Mouse (Mus musculus): ENCODE results near the gene Acacb. TPM values are rescaled to one million over a fixed set of nuclear protein-coding genes. Genes with fewer than 3 reads are reported as not detected.
A peak's percentile ranks its signal among the peaks of the same experiment; 100 is the strongest.

The Acacb gene
- polyA plus RNA-seq, 1 experiment from 2014 or later: 1.6 TPM

GRCm38 (mm10) chr5:114147043-114147972 lies 973 bp downstream of the Acacb start:
- Histone ChIP-seq H3K9me3 (ENCODE audit: control insufficient read depth, low read length) (no peaks in the 10 kb centered on the region), H3K27me3 (ENCODE audit: control insufficient read depth, insufficient read depth, low read length) (no peaks in the 10 kb centered on the region), H3K36me3 (ENCODE audit: control insufficient read depth, insufficient read depth, low read length) (no peaks in the 10 kb centered on the region), H3K4me3 (ENCODE audit: low read depth, low read length) (no peak overlapping the region), H3K4me2 (replicated peaks; ENCODE audit: low read depth, low read length) (no peak overlapping the region), H3K27ac (ENCODE audit: low read depth, low read length) (no peak overlapping the region), H3K4me1 (replicated peaks; ENCODE audit: control insufficient read depth, insufficient read depth, low read length) (no peaks in the 10 kb centered on the region), H3K9ac (ENCODE audit: low read depth, low read length) (no peak overlapping the region)
- ATAC-seq (ENCODE audit: low FRiP score): no peak
- DNase-seq (ENCODE audit: low spot score): no peak
- 85% methylated on average over 14 of the region's 14 CpGs for WGBS

GRCm38 (mm10) chr5:114152359-114153092 lies 6.2 kb downstream of the Acacb start:
- H3K4me1 ChIP-seq (replicated peaks; ENCODE audit: control insufficient read depth, insufficient read depth, low read length): no peaks in the 10 kb centered on the region
- no peaks in the 10 kb centered on the region for H3K27me3 ChIP-seq (ENCODE audit: control insufficient read depth, insufficient read depth, low read length)
- H3K4me2 ChIP-seq (replicated peaks; ENCODE audit: low read depth, low read length): no peak overlapping the region
- no peak overlapping the region for H3K9ac ChIP-seq (ENCODE audit: low read depth, low read length)
- H3K36me3 ChIP-seq (ENCODE audit: control insufficient read depth, insufficient read depth, low read length): no peaks in the 10 kb centered on the region
- no peak overlapping the region for H3K27ac ChIP-seq (ENCODE audit: low read depth, low read length)
- H3K4me3 ChIP-seq (ENCODE audit: low read depth, low read length): no peak overlapping the region
- ATAC-seq (ENCODE audit: low FRiP score) (no peak), DNase-seq (ENCODE audit: low spot score) (no peak)
- H3K9me3 ChIP-seq (ENCODE audit: control insufficient read depth, low read length): no peaks in the 10 kb centered on the region
- 89% methylated on average over 12 of the region's 12 CpGs for WGBS

- no peak overlapping the region for H3K4me2 ChIP-seq (replicated peaks; ENCODE audit: low read depth, low read length)
- H3K4me3 ChIP-seq (ENCODE audit: low read depth, low read length): 0 out of 2 replicates have a peak overlapping the region, but pooled peaks have one; percentile 16
- H3K9me3 ChIP-seq (ENCODE audit: control insufficient read depth, low read length): no peaks in the 10 kb centered on the region
- H3K27ac ChIP-seq (ENCODE audit: low read depth, low read length): no peak overlapping the region
- H3K4me1 ChIP-seq (replicated peaks; ENCODE audit: control insufficient read depth, insufficient read depth, low read length): no peaks in the 10 kb centered on the region
- peak; percentile 60 for DNase-seq (ENCODE audit: low spot score)
- H3K36me3 ChIP-seq (ENCODE audit: control insufficient read depth, insufficient read depth, low read length): no peaks in the 10 kb centered on the region
- no peaks in the 10 kb centered on the region for H3K27me3 ChIP-seq (ENCODE audit: control insufficient read depth, insufficient read depth, low read length)
- 3% methylated on average over 12 of the region's 12 CpGs for WGBS
- no peak for ATAC-seq (ENCODE audit: low FRiP score)
- H3K9ac ChIP-seq (ENCODE audit: low read depth, low read length): no peak overlapping the region
Measured at GRCm38 (mm10) chr5:114153490-114153889, 7.2 kb downstream of the Acacb start.

GRCm38 (mm10) chr5:114154765-114155164 lies 8.4 kb downstream of the Acacb start:
- no peaks in the 10 kb centered on the region for H3K36me3 ChIP-seq (ENCODE audit: control insufficient read depth, insufficient read depth, low read length)
- H3K27me3 ChIP-seq (ENCODE audit: control insufficient read depth, insufficient read depth, low read length): no peaks in the 10 kb centered on the region
- no peak overlapping the region for H3K27ac ChIP-seq (ENCODE audit: low read depth, low read length)
- 83% methylated on average over 5 of the region's 5 CpGs for WGBS
- no peak overlapping the region for H3K4me3 ChIP-seq (ENCODE audit: low read depth, low read length)
- no peak for ATAC-seq (ENCODE audit: low FRiP score)
- H3K4me1 ChIP-seq (replicated peaks; ENCODE audit: control insufficient read depth, insufficient read depth, low read length): no peaks in the 10 kb centered on the region
- DNase-seq (ENCODE audit: low spot score): no peak
- no peak overlapping the region for H3K9ac ChIP-seq (ENCODE audit: low read depth, low read length)
- H3K9me3 ChIP-seq (ENCODE audit: control insufficient read depth, low read length): no peaks in the 10 kb centered on the region
- H3K4me2 ChIP-seq (replicated peaks; ENCODE audit: low read depth, low read length): no peak overlapping the region

- DNase-seq (ENCODE audit: low spot score): no peak
- ATAC-seq (ENCODE audit: low FRiP score): no peak
Measured at GRCm38 (mm10) chr5:114155168-114155933, 9.0 kb downstream of the Acacb start.

GRCm38 (mm10) chr5:114157236-114157635 lies 10.9 kb downstream of the Acacb start:
- DNase-seq (ENCODE audit: low spot score): no peak
- Histone ChIP-seq H3K9ac (ENCODE audit: low read depth, low read length) (no peak overlapping the region), H3K36me3 (ENCODE audit: control insufficient read depth, insufficient read depth, low read length) (no peaks in the 10 kb centered on the region), H3K9me3 (ENCODE audit: control insufficient read depth, low read length) (no peaks in the 10 kb centered on the region), H3K4me1 (replicated peaks; ENCODE audit: control insufficient read depth, insufficient read depth, low read length) (no peaks in the 10 kb centered on the region), H3K27ac (ENCODE audit: low read depth, low read length) (no peak overlapping the region), H3K27me3 (ENCODE audit: control insufficient read depth, insufficient read depth, low read length) (no peaks in the 10 kb centered on the region), H3K4me3 (ENCODE audit: low read depth, low read length) (no peak overlapping the region), H3K4me2 (replicated peaks; ENCODE audit: low read depth, low read length) (no peak overlapping the region)
- ATAC-seq (ENCODE audit: low FRiP score): no peak
- 39% methylated on average over 7 of the region's 7 CpGs for WGBS

More at GRCm38 (mm10) chr5:114155168-114155933, 9.0 kb downstream of the Acacb start:
- Histone ChIP-seq H3K36me3 (ENCODE audit: control insufficient read depth, insufficient read depth, low read length) (no peaks in the 10 kb centered on the region), H3K9ac (ENCODE audit: low read depth, low read length) (no peak overlapping the region), H3K4me3 (ENCODE audit: low read depth, low read length) (no peak overlapping the region), H3K4me2 (replicated peaks; ENCODE audit: low read depth, low read length) (no peak overlapping the region), H3K27me3 (ENCODE audit: control insufficient read depth, insufficient read depth, low read length) (no peaks in the 10 kb centered on the region), H3K9me3 (ENCODE audit: control insufficient read depth, low read length) (no peaks in the 10 kb centered on the region), H3K27ac (ENCODE audit: low read depth, low read length) (no peak overlapping the region), H3K4me1 (replicated peaks; ENCODE audit: control insufficient read depth, insufficient read depth, low read length) (no peaks in the 10 kb centered on the region)
- WGBS: 68% methylated on average over 9 of the region's 9 CpGs

- H3K27me3 ChIP-seq (ENCODE audit: control insufficient read depth, insufficient read depth, low read length): no peaks in the 10 kb centered on the region
- no peaks in the 10 kb centered on the region for H3K36me3 ChIP-seq (ENCODE audit: control insufficient read depth, insufficient read depth, low read length)
- DNase-seq (ENCODE audit: low spot score): no peak
- H3K4me2 ChIP-seq (replicated peaks; ENCODE audit: low read depth, low read length): no peak overlapping the region
- no peak overlapping the region for H3K9ac ChIP-seq (ENCODE audit: low read depth, low read length)
- no peak overlapping the region for H3K27ac ChIP-seq (ENCODE audit: low read depth, low read length)
- H3K9me3 ChIP-seq (ENCODE audit: control insufficient read depth, low read length): no peaks in the 10 kb centered on the region
- H3K4me3 ChIP-seq (ENCODE audit: low read depth, low read length): no peak overlapping the region
- no peaks in the 10 kb centered on the region for H3K4me1 ChIP-seq (replicated peaks; ENCODE audit: control insufficient read depth, insufficient read depth, low read length)
- ATAC-seq (ENCODE audit: low FRiP score): no peak
- 82% methylated on average over 6 of the region's 6 CpGs for WGBS
Measured at GRCm38 (mm10) chr5:114161424-114161823, 15.1 kb downstream of the Acacb start.

- DNase-seq (ENCODE audit: low spot score) (no peak), ATAC-seq (ENCODE audit: low FRiP score) (no peak)
- no peaks in the 10 kb centered on the region for H3K9me3 ChIP-seq (ENCODE audit: control insufficient read depth, low read length)
- H3K4me3 ChIP-seq (ENCODE audit: low read depth, low read length): no peak overlapping the region
- H3K4me2 ChIP-seq (replicated peaks; ENCODE audit: low read depth, low read length): no peak overlapping the region
- H3K27ac ChIP-seq (ENCODE audit: low read depth, low read length): no peak overlapping the region
- no peaks in the 10 kb centered on the region for H3K36me3 ChIP-seq (ENCODE audit: control insufficient read depth, insufficient read depth, low read length)
- no peak overlapping the region for H3K9ac ChIP-seq (ENCODE audit: low read depth, low read length)
- H3K27me3 ChIP-seq (ENCODE audit: control insufficient read depth, insufficient read depth, low read length): no peaks in the 10 kb centered on the region
- 52% methylated on average over 12 of the region's 12 CpGs for WGBS
- no peaks in the 10 kb centered on the region for H3K4me1 ChIP-seq (replicated peaks; ENCODE audit: control insufficient read depth, insufficient read depth, low read length)
Measured at GRCm38 (mm10) chr5:114162106-114162815, 15.9 kb downstream of the Acacb start.
